Mouse (Mus musculus) subcutaneous adipose tissue, adult 2 months (tissue): ENCODE measurements around the gene Tnnt1. TPM values are rescaled to one million over a fixed set of nuclear protein-coding genes. Genes with fewer than 3 reads are reported as not detected.

Source experiments
- polyA plus RNA-seq: library from polyadenylated mRNA; depleted of rRNA; stranded (reverse); fragments of >200 nt; gene quantifications from 2 replicates; pipeline ENCODE4 v1.2.3, GENCODE M21; 2012; ENCODE audit warnings: low replicate concordance; rRNA removed

Gene Tnnt1
- 0.43 and 3.1 TPM in 2 replicates for polyA plus RNA-seq

GRCm38 (mm10) chr7:4516332-4517050 is at the start of gene Tnnt1:
Gene Tnnt1 (minus strand): TSS chr7:4516382.

GRCm38 (mm10) chr7:4547221-4547641 is 31.0 kb upstream of the Tnnt1 start, which contains the start of gene Syt5:
Gene Syt5 (minus strand): TSS chr7:4547541.

GRCm38 (mm10) chr7:4532005-4532729 is 16.0 kb upstream of the Tnnt1 start, which contains the start of gene Dnaaf3:
Gene Dnaaf3 (minus strand): TSS chr7:4532453.

GRCm38 (mm10) chr7:4524212-4524922 is 8.2 kb upstream of the Tnnt1 start, which contains the start of gene Tnni3:
Gene Tnni3 (minus strand): TSS chr7:4524229.

GRCm38 (mm10) chr7:4501558-4502397 is 14.4 kb downstream of the Tnnt1 start, which contains the start of gene Ppp1r12c:
Gene Ppp1r12c (minus strand): TSS chr7:4501680.

GRCm38 (mm10) chr7:4460576-4461434 is 55.4 kb downstream of the Tnnt1 start, which contains the start of gene Eps8l1:
Gene Eps8l1 (plus strand): TSS chr7:4460674.

Other genes with a start within 250 kb of the Tnnt1 start
- 0.86 and 3.1 TPM in 2 replicates for gene Ncr1, start 178.7 kb downstream of the Tnnt1 start, polyA plus RNA-seq
- gene Gp6, start 118.6 kb downstream of the Tnnt1 start, polyA plus RNA-seq, result not detected in 2 replicates
- gene Rdh13, start 70.7 kb downstream of the Tnnt1 start, polyA plus RNA-seq, result 15.7 and 23.9 TPM in 2 replicates
- gene Eps8l1, start 55.7 kb downstream of the Tnnt1 start, polyA plus RNA-seq, result 1.5 and 11.2 TPM in 2 replicates
- 64.3 and 145 TPM in 2 replicates for gene Ppp1r12c, start 14.7 kb downstream of the Tnnt1 start, polyA plus RNA-seq
- gene Tnni3, start 7.8 kb upstream of the Tnnt1 start, polyA plus RNA-seq, result 2.8 and 4.5 TPM in 2 replicates
- gene Dnaaf3, start 16.1 kb upstream of the Tnnt1 start, polyA plus RNA-seq, result 3.1 and 6.7 TPM in 2 replicates
- 0.30 and 0.50 TPM in 2 replicates for gene Syt5, start 31.2 kb upstream of the Tnnt1 start, polyA plus RNA-seq
- 0.59 TPM in 1 of 2 replicates, not detected in the other for gene Ptprh, start 87.7 kb upstream of the Tnnt1 start, polyA plus RNA-seq
- gene Tmem86b, start 115.0 kb upstream of the Tnnt1 start, polyA plus RNA-seq, result 9.6 and 15.2 TPM in 2 replicates
- gene Ppp6r1, start 142.6 kb upstream of the Tnnt1 start, polyA plus RNA-seq, result 77.9 and 140 TPM in 2 replicates
- gene Hspbp1, start 168.7 kb upstream of the Tnnt1 start, polyA plus RNA-seq, result 36.3 and 51.8 TPM in 2 replicates
- 2.8 and 14.9 TPM in 2 replicates for gene Brsk1, start 174.2 kb upstream of the Tnnt1 start, polyA plus RNA-seq
- gene Tmem150b, start 208.9 kb upstream of the Tnnt1 start, polyA plus RNA-seq, result 1.5 and 1.7 TPM in 2 replicates
- 69.5 and 121 TPM in 2 replicates for gene Kmt5c, start 223.7 kb upstream of the Tnnt1 start, polyA plus RNA-seq
- 20.8 and 97.5 TPM in 2 replicates for gene Cox6b2, start 236.7 kb upstream of the Tnnt1 start, polyA plus RNA-seq